Mouse (Mus musculus) kidney, adult 10 weeks (tissue): ENCODE data around the gene Zfp9. TPM values are rescaled to one million over a fixed set of nuclear protein-coding genes. Genes with fewer than 3 reads are reported as not detected.

Experiments
- polyA plus RNA-seq: library from polyadenylated mRNA; stranded (reverse); fragments of 350-450 nt; fragmentation: Illumina TruSeq; extraction: RNeasy Lipid Tissue Mini Kit (QIAGEN cat#74804); gene quantifications from one replicate; pipeline ENCODE4 v1.2.3, GENCODE M21; 2014; ENCODE audit warnings: low read depth, low replicate concordance

The Zfp9 gene
- 3.3 TPM for polyA plus RNA-seq

GRCm38 (mm10) chr6:118478957-118479708, at the start of gene Zfp9:
Gene Zfp9, minus strand, starts transcription at chr6:118479320.

GRCm38 (mm10) chr6:118455042-118455631, 24.0 kb downstream of the Zfp9 start, which contains the start of gene Zfp248:
Gene Zfp248, minus strand, starts transcription at chr6:118455528.

GRCm38 (mm10) chr6:118419050-118419920, 59.8 kb downstream of the Zfp9 start, which contains the start of gene Bms1:
Gene Bms1, minus strand, starts transcription at chr6:118419474.

Other genes with a start within 250 kb of the Zfp9 start
- 20.4 TPM for gene Bms1, start 59.8 kb downstream of the Zfp9 start, polyA plus RNA-seq
- 5.2 TPM for gene Zfp248, start 23.8 kb downstream of the Zfp9 start, polyA plus RNA-seq
- 7.9 TPM for gene Ankrd26, start 82.9 kb upstream of the Zfp9 start, polyA plus RNA-seq